Mouse (Mus musculus): ENCODE measurements around the gene Rdh19.

- no peak for TF ChIP-seq GATA1 (IDR thresholded peaks at IDR 0.05; ENCODE audit: borderline replicate concordance, low read length)
- TF ChIP-seq FLI1 (IDR thresholded peaks at IDR 0.05; ENCODE audit: low read length): no peak
Observed at GRCm38 (mm10) chr10:127886971-127887370, 37.2 kb downstream of the Rdh19 start.

Data from megakaryocyte, embryonic 14.5 days (primary cell).